Mouse (Mus musculus): ENCODE results near the gene Lsm11. TPM values are rescaled to one million over a fixed set of nuclear protein-coding genes. Genes with fewer than 3 reads are reported as not detected.

Lsm11 gene
- 1 to 10 TPM; 3.6 to 4.3 TPM for total RNA-seq (2021)

GRCm38 (mm10) chr11:45944643-45945156 is at the start of gene Lsm11:
Gene Lsm11, minus strand, starts transcription at chr11:45944935.
- intact Hi-C loops (cut with DNase I) = loop anchor here (5.0 kb wide), 1 partner anchor 273 kb away; no protein-coding TSS in a partner anchor
- DNase-seq (ENCODE audit: low spot score) = peak; percentile 90

- DNase-seq (ENCODE audit: low spot score) = no peak
- intact Hi-C loops (cut with DNase I) = no loop called here
Measured at GRCm38 (mm10) chr11:45992087-45992486, 47.4 kb upstream of the Lsm11 start.

GRCm38 (mm10) chr11:45991604-45992003 is 46.9 kb upstream of the Lsm11 start:
- peak; percentile 1 for DNase-seq (ENCODE audit: low spot score)
- intact Hi-C loops (cut with DNase I) = no loop called here

- intact Hi-C loops (cut with DNase I) = no loop called here
- DNase-seq (ENCODE audit: low spot score) = peak; percentile 3
Measured at GRCm38 (mm10) chr11:45980893-45981253, 36.1 kb upstream of the Lsm11 start.

- intact Hi-C loops (cut with DNase I) = no loop called here
- peak; percentile 16 for DNase-seq (ENCODE audit: low spot score)
Measured at GRCm38 (mm10) chr11:45979946-45980892, 35.5 kb upstream of the Lsm11 start, which contains the start of gene Sox30. Gene Sox30, plus strand, starts transcription at chr11:45980310.

GRCm38 (mm10) chr11:45976061-45976460 is 31.3 kb upstream of the Lsm11 start:
- no peak for DNase-seq (ENCODE audit: low spot score)
- intact Hi-C loops (cut with DNase I) = no loop called here

GRCm38 (mm10) chr11:45974466-45974865 is 29.7 kb upstream of the Lsm11 start:
- intact Hi-C loops (cut with DNase I) = no loop called here
- no peak for DNase-seq (ENCODE audit: low spot score)

- intact Hi-C loops (cut with DNase I) = no loop called here
- no peak for DNase-seq (ENCODE audit: low spot score)
Measured at GRCm38 (mm10) chr11:45973635-45974034, 28.9 kb upstream of the Lsm11 start.

- intact Hi-C loops (cut with DNase I) = no loop called here
- no peak for DNase-seq (ENCODE audit: low spot score)
Measured at GRCm38 (mm10) chr11:45968466-45968865, 23.7 kb upstream of the Lsm11 start.

- no peak for DNase-seq (ENCODE audit: low spot score)
- intact Hi-C loops (cut with DNase I) = no loop called here
Measured at GRCm38 (mm10) chr11:45966896-45967295, 22.2 kb upstream of the Lsm11 start.

- no peak for DNase-seq (ENCODE audit: low spot score)
- intact Hi-C loops (cut with DNase I) = no loop called here
Measured at GRCm38 (mm10) chr11:45960003-45960402, 15.3 kb upstream of the Lsm11 start.

- no peak for DNase-seq (ENCODE audit: low spot score)
- intact Hi-C loops (cut with DNase I) = loop anchor here (5.0 to 10.0 kb wide), 2 partner anchors 165 to 258 kb away; no protein-coding TSS in a partner anchor
Measured at GRCm38 (mm10) chr11:45959598-45959997, 14.9 kb upstream of the Lsm11 start.

- DNase-seq (ENCODE audit: low spot score) = peak; percentile 84
- intact Hi-C loops (cut with DNase I) = loop anchor here (5.0 to 10.0 kb wide), 2 partner anchors 170 to 262 kb away; no protein-coding TSS in a partner anchor
Measured at GRCm38 (mm10) chr11:45955127-45955627, 10.4 kb upstream of the Lsm11 start, which contains the start of gene Thg1l. Gene Thg1l, minus strand, starts transcription at chr11:45955494.

GRCm38 (mm10) chr11:45947491-45947890 is 2.8 kb upstream of the Lsm11 start:
- no peak for DNase-seq (ENCODE audit: low spot score)
- intact Hi-C loops (cut with DNase I) = no loop called here

- no peak for DNase-seq (ENCODE audit: low spot score)
- intact Hi-C loops (cut with DNase I) = no loop called here
Measured at GRCm38 (mm10) chr11:45946796-45947195, 2.1 kb upstream of the Lsm11 start.

GRCm38 (mm10) chr11:45943891-45944642 is 668 bp downstream of the Lsm11 start:
- DNase-seq (ENCODE audit: low spot score) = no peak
- intact Hi-C loops (cut with DNase I) = loop anchor here (5.0 kb wide), 1 partner anchor 273 kb away; no protein-coding TSS in a partner anchor

- no peak for DNase-seq (ENCODE audit: low spot score)
- intact Hi-C loops (cut with DNase I) = loop anchor here (5.0 kb wide), 1 partner anchor 274 kb away; no protein-coding TSS in a partner anchor
Measured at GRCm38 (mm10) chr11:45943108-45943705, 1.5 kb downstream of the Lsm11 start.

GRCm38 (mm10) chr11:45942281-45942680 is 2.5 kb downstream of the Lsm11 start:
- intact Hi-C loops (cut with DNase I) = loop anchor here (5.0 kb wide), 1 partner anchor 275 kb away; no protein-coding TSS in a partner anchor
- DNase-seq (ENCODE audit: low spot score) = no peak

- no peak for DNase-seq (ENCODE audit: low spot score)
- intact Hi-C loops (cut with DNase I) = no loop called here
Measured at GRCm38 (mm10) chr11:45938917-45939316, 5.8 kb downstream of the Lsm11 start.

Data from heart, postnatal 25 days (tissue).